ENCODE assay signal across 11 mouse cellular contexts in the genomic region with DNA sequence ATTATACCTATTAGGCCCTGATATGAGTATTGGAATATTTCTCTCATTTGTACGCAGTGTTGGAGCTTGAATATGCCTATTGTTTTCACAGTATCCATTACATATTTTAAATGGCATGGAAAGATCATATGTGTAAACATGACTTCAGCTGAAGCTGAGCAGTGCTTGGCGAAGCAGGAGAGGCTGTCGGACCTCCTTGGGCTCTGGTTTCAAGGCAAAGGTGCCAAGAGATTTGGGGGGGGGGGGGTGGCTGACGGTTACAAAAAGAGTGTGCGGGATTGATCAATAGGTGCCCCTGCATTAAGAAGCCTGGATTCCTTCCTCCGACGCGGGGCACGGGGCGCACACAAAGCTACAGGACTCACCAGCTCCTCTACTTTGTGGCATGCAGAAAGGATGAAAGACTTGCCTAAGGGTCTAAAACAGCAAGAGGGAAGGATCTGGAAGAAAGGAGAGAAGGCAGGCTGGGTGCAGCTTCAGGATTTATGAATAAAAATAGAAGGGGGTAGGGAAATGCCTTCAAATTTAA.
DNase-seq lines count a peak whose midpoint lies in the region; ATAC-seq and TF ChIP-seq lines count a peak whose summit lies in the region.
"Had no signal": no experiment of that assay in that cellular context is flagged by ENCODE, and none has a peak within 500 bp of the region (broad histone marks: within the 10 kb centered on the region; RNA-seq: fewer than 3 reads in every experiment).

No protein-coding gene starts in this region.

- WGBS in kidney, postnatal 0 days = 55% methylated on average over 10 of the region's 10 CpGs
- 65% methylated on average over 10 of the region's 10 CpGs for WGBS in kidney, embryonic 16.5 days
- 7% methylated on average over 10 of the region's 10 CpGs for WGBS in embryonic facial prominence, embryonic 15.5 days
- 52% methylated on average over 10 of the region's 10 CpGs for WGBS in hindbrain, embryonic 16.5 days
- WGBS in neural tube, embryonic 13.5 days = 75% methylated on average over 10 of the region's 10 CpGs

- H3K9me3 ChIP-seq in kidney, postnatal 0 days (replicated peaks; ENCODE audit: low read length) = no peaks in the 10 kb centered on the region
- H3K9me3 ChIP-seq in kidney, embryonic 16.5 days (ENCODE audit: low read length) = no peaks in the 10 kb centered on the region
- H3K9me3 ChIP-seq in embryonic facial prominence, embryonic 15.5 days (replicated peaks) = no peaks in the 10 kb centered on the region
- H3K9me3 ChIP-seq in hindbrain, embryonic 16.5 days (ENCODE audit: control insufficient read depth, low read length) = no peaks in the 10 kb centered on the region
- H3K9me3 ChIP-seq in neural tube, embryonic 13.5 days = no peaks in the 10 kb centered on the region

- H3K9ac ChIP-seq in kidney, postnatal 0 days (ENCODE audit: low read depth, low read length) = no peak overlapping the region
- H3K9ac ChIP-seq in kidney, embryonic 16.5 days (replicated peaks; ENCODE audit: low read length) = no peak overlapping the region
- peak overlapping the region; percentile 6; the same call in 1 of the 2 replicates for H3K9ac ChIP-seq in embryonic facial prominence, embryonic 15.5 days
- no peak overlapping the region; the same call in 1 of the 2 replicates for H3K9ac ChIP-seq in hindbrain, embryonic 16.5 days (ENCODE audit: low read depth, low read length)
- no peak overlapping the region for H3K9ac ChIP-seq in neural tube, embryonic 13.5 days

- no peak for TF ChIP-seq CTCF in kidney, postnatal 0 days (IDR thresholded peaks at IDR 0.05; ENCODE audit: low read depth)

- H3K4me1 ChIP-seq in kidney, postnatal 0 days (replicated peaks; ENCODE audit: insufficient read depth, low read length) = no peaks in the 10 kb centered on the region
- H3K4me1 ChIP-seq in kidney, embryonic 16.5 days (ENCODE audit: insufficient read depth, low read length) = no peaks in the 10 kb centered on the region
- peaks cover 18% of the 10 kb centered on the region for H3K4me1 ChIP-seq in embryonic facial prominence, embryonic 15.5 days
- H3K4me1 ChIP-seq in hindbrain, embryonic 16.5 days (ENCODE audit: control insufficient read depth, insufficient read depth, low read depth, low read length) = no peaks in the 10 kb centered on the region
- H3K4me1 ChIP-seq in neural tube, embryonic 13.5 days (replicated peaks) = 0 out of 2 replicates have a peak, but pooled peaks cover 3% of the 10 kb centered on the region

- no peak for ATAC-seq in kidney, postnatal 0 days (replicated peaks; ENCODE audit: low FRiP score, low read depth)
- ATAC-seq in kidney, embryonic 16.5 days (ENCODE audit: low FRiP score, low TSS enrichment) = no peak
- no peak for ATAC-seq in embryonic facial prominence, embryonic 15.5 days (ENCODE audit: insufficient number of reproducible peaks, low FRiP score, low TSS enrichment, low read depth)
- ATAC-seq in hindbrain, embryonic 16.5 days = 0 out of 2 replicates have a peak, but pooled peaks have one; percentile 14
- no peak for ATAC-seq in neural tube, embryonic 13.5 days (ENCODE audit: low read depth)

- H3K36me3 ChIP-seq in kidney, postnatal 0 days (ENCODE audit: insufficient read depth, low read length) = no peaks in the 10 kb centered on the region
- H3K36me3 ChIP-seq in kidney, embryonic 16.5 days (ENCODE audit: insufficient read depth, low read length) = no peaks in the 10 kb centered on the region
- H3K36me3 ChIP-seq in embryonic facial prominence, embryonic 15.5 days = no peaks in the 10 kb centered on the region
- H3K36me3 ChIP-seq in hindbrain, embryonic 16.5 days (ENCODE audit: control insufficient read depth, insufficient read depth, low read length) = no peaks in the 10 kb centered on the region
- H3K36me3 ChIP-seq in neural tube, embryonic 13.5 days = no peaks in the 10 kb centered on the region

- H3K27me3 ChIP-seq in kidney, postnatal 0 days (ENCODE audit: insufficient read depth, low read length) = no peaks in the 10 kb centered on the region
- H3K27me3 ChIP-seq in kidney, embryonic 16.5 days (ENCODE audit: insufficient read depth, low read length) = no peaks in the 10 kb centered on the region
- no peaks in the 10 kb centered on the region for H3K27me3 ChIP-seq in embryonic facial prominence, embryonic 15.5 days
- H3K27me3 ChIP-seq in hindbrain, embryonic 16.5 days (replicated peaks; ENCODE audit: control insufficient read depth, insufficient read depth, low read length) = no peaks in the 10 kb centered on the region
- H3K27me3 ChIP-seq in neural tube, embryonic 13.5 days = no peaks in the 10 kb centered on the region

- peak; percentile 4 for DNase-seq in kidney, postnatal 0 days (ENCODE audit: low spot score)
- no peak for DNase-seq in left cerebral cortex, adult 11 months (ENCODE audit: low spot score)
- DNase-seq in T-cell, adult 2 months (ENCODE audit: low spot score) = no peak
- DNase-seq in urinary bladder, postnatal 14 days (ENCODE audit: low spot score) = no peak
- DNase-seq: cerebellum, postnatal 10 days; kidney, adult 9 months; right cerebral cortex, adult 18-20 months had no signal

- H3K4me3 ChIP-seq in kidney, postnatal 0 days (replicated peaks; ENCODE audit: low read depth, low read length) = no peak overlapping the region
- no peak overlapping the region for H3K4me3 ChIP-seq in kidney, embryonic 16.5 days (ENCODE audit: low read length)
- H3K4me3 ChIP-seq in embryonic facial prominence, embryonic 15.5 days (replicated peaks) = peak overlapping the region; percentile 22
- H3K4me3 ChIP-seq in hindbrain, embryonic 16.5 days (ENCODE audit: low read length) = no peak overlapping the region
- H3K4me3 ChIP-seq in neural tube, embryonic 13.5 days = no peak overlapping the region

- 0 out of 2 replicates have a peak overlapping the region, but pooled peaks have one; percentile 6 for H3K4me2 ChIP-seq in kidney, postnatal 0 days (ENCODE audit: low read length)
- no peak overlapping the region for H3K4me2 ChIP-seq in kidney, embryonic 16.5 days (replicated peaks; ENCODE audit: low read depth, low read length)
- peak overlapping the region; percentile 44 for H3K4me2 ChIP-seq in embryonic facial prominence, embryonic 15.5 days (replicated peaks)
- peak overlapping the region; percentile 25 for H3K4me2 ChIP-seq in hindbrain, embryonic 16.5 days (ENCODE audit: low read length)
- H3K4me2 ChIP-seq in neural tube, embryonic 13.5 days = 0 out of 2 replicates have a peak overlapping the region, but pooled peaks have one; percentile 7

- H3K27ac ChIP-seq in kidney, postnatal 0 days = no peak overlapping the region
- no peak overlapping the region for H3K27ac ChIP-seq in kidney, embryonic 16.5 days (ENCODE audit: low read length)
- 0 out of 2 replicates have a peak overlapping the region, but pooled peaks have one; percentile 51 for H3K27ac ChIP-seq in embryonic facial prominence, embryonic 15.5 days (replicated peaks)
- no peak overlapping the region for H3K27ac ChIP-seq in hindbrain, embryonic 16.5 days (ENCODE audit: low read depth, low read length)
- H3K27ac ChIP-seq in neural tube, embryonic 13.5 days (replicated peaks) = no peak overlapping the region
